Mouse (Mus musculus) heart, postnatal 4 days (tissue): Measurements from ENCODE around the gene Mapre3. TPM values are rescaled to one million over a fixed set of nuclear protein-coding genes. Genes with fewer than 3 reads are reported as not detected.
"Not testable (repeated sequence)": the region's sequence is repeated elsewhere in the genome, so short reads cannot be mapped to it uniquely, and the experiment has no call there.

Source experiments
- DNase-seq: peaks from one replicate; pipeline ENCODE4 v3.0.0; 2021
- total RNA-seq, 2 experiments: library from RNA; stranded (reverse); gene quantifications; 2 replicates each; pipeline ENCODE4 v1.2.3; 2021

The Mapre3 gene
- total RNA-seq, 2 experiments from 2014 or later, result 16.2 to 18.9 TPM

- DNase-seq, result no peak
Measured at GRCm38 (mm10) chr5:30824124-30824988, 9.9 kb downstream of the Mapre3 start.

GRCm38 (mm10) chr5:30825166-30825565 is 10.7 kb downstream of the Mapre3 start:
- no peak for DNase-seq

- DNase-seq, result no peak
Measured at GRCm38 (mm10) chr5:30825821-30826220, 11.4 kb downstream of the Mapre3 start.

GRCm38 (mm10) chr5:30833416-30833815 is 19.0 kb downstream of the Mapre3 start:
- no peak for DNase-seq

- no peak for DNase-seq
Measured at GRCm38 (mm10) chr5:30839731-30840130, 25.3 kb downstream of the Mapre3 start.

DNA sequence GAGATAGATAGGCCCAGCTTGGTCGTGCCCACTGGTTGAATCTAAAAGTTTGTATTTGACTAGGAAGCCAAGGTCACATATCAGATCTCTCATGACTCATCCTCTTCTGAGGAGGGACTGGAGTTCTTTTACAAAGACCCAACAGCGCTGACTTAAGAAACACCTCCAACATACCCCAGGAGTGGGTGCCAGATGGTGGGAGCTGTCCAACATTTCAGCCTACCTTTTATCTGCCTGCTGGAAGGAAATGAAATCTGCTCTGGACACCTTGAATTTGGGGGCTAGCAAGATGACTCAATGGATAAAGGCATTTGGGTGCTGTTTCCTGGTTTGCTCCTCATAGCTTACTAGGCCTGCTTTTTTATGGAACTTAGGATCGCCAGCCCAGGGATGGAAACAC is 27.5 kb downstream of the Mapre3 start:
- DNase-seq, result no peak

DNA sequence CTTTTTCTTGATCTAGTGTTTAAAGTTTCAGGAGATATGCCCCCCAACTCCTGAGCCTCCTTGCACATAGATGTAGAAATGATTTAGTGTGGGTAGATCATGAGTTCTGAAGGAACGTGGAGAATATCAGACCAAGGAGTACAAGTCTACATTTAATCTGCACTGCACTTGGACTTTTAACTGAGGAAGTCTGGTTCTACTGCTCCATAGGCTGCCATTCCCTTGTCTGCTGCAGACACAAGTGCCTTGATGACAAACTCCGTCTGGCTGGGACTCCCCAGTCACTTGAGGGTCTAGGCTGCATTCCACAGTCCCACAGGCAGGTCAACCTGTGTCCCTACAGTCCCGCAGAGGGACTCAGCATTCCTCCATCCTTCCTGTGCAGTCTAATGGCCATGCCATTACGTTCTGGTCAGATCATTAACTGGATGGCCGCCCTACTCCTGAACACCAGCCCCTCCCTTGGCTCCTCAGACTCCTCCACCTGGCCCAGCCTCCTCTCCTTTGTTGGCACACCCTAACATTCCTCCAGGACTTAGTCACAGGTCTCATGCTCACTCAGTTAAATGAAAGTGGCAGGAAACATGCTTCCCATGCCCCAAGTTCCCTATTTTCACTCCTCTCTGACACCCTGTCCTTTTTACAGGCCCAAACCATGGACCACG is 35.6 kb downstream of the Mapre3 start:
- no peak for DNase-seq

GRCm38 (mm10) chr5:30850556-30850925 is 36.1 kb downstream of the Mapre3 start:
- no peak for DNase-seq

DNA sequence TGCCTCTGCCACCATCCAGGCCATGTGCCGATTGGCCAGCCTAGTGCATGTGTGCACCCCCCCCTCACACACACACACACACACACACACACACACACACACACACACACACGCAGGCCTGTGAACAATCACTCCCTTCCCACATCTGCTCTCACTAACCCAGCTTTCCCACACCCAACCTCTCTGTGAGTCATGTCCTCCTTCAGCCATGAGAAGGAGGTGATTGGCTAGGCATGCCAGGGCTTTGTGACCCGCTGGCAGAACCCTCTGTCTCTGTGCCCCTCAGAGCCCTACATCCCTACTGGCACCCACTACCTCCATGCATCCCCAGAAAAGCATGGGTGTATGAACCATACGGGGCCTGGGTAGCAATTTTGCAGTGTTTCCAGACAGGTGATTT is 39.1 kb downstream of the Mapre3 start:
- DNase-seq, result no peak

- DNase-seq, result no peak
Measured at GRCm38 (mm10) chr5:30855674-30856073, 41.2 kb downstream of the Mapre3 start.

DNA sequence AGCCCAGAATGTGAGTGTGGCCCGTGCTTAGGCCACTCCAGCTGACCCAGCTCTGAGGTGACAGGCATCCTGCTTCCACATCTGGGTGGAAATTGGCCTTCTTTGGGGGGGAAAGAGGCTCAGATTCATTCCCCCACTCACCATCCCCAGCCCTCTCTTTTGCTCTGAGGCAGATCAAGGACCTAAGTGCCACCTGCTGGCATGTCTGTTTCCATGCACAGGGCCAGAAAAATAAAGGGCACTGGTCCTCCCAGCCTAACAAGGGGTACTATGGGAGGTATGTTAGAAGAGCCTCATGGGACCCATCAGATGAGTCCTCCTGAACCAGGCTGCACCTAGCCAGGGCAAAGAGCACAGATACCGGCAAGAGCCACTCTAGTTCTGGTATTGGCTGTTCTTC is 41.7 kb downstream of the Mapre3 start:
- DNase-seq, result no peak

- peak; percentile 46 for DNase-seq
Measured at GRCm38 (mm10) chr5:30863852-30864251, 49.4 kb downstream of the Mapre3 start.

- DNase-seq, result no peak
Measured at GRCm38 (mm10) chr5:30864322-30864721, 49.9 kb downstream of the Mapre3 start.

- DNase-seq, result no peak
Measured at GRCm38 (mm10) chr5:30866871-30867270, 52.4 kb downstream of the Mapre3 start.

DNA sequence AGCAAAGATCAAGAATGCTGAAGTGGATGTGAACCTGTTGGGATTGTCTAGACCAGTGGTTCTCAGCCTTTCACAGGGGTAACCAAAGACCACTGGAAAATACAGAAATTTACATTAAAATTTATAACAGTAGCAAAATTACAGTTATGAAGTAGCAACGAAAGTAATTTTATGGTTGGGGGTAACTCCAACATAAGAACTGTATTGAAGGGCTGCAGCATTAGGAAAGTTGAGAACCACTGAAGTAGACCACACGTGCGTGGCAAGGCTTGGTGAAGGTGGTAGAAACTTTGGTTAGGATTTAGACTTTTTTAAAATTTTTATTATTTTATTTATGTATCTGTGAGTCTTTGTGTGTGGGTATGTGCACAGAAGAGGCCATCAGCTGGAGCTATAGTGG is 53.3 kb downstream of the Mapre3 start, which contains the start of gene Tmem214:
TSS of gene Tmem214 (plus strand) at position 301 of the 400 bp plus-strand sequence.
- DNase-seq, result no peak

- no peak for DNase-seq
Measured at GRCm38 (mm10) chr5:30868981-30869380, 54.5 kb downstream of the Mapre3 start.

DNA sequence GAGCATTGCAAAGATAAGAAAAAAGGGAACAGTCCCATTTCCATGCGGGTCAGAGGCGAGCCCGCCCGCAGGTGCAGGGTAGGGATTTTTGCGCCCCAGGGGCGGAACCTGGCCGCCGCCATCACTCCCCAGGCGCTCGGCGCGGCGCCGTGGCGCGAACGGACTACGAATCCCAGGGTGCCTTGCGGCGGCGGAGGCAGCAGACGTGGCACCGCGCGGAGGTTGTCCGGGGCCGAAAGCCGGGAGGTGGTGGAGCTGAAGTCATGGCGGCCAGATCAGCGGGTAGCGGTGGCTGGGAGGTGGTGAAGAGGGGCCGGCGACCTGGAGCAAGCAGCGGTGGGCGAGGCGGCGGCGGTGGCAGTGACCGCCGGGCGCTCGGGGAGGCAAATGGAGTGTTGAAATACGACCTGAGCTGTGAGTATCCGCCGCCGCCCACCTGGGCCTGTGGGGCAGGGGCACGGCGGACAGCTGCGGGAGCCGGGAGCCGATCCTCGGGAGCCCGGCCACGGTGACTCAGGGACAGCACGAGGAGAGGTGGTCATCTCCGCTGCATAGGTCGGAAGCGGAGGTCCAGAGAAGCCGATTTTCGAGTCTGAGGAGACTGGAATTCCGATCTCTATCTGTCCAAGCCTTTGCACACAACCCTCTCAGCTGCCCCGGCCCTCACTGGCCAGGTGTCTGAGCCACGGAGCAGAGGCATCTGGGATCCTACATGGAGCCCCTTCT is 55.1 kb downstream of the Mapre3 start:
- peak; percentile 94 for DNase-seq

GRCm38 (mm10) chr5:30870131-30870406 is 55.6 kb downstream of the Mapre3 start:
- DNase-seq, result no peak

DNA sequence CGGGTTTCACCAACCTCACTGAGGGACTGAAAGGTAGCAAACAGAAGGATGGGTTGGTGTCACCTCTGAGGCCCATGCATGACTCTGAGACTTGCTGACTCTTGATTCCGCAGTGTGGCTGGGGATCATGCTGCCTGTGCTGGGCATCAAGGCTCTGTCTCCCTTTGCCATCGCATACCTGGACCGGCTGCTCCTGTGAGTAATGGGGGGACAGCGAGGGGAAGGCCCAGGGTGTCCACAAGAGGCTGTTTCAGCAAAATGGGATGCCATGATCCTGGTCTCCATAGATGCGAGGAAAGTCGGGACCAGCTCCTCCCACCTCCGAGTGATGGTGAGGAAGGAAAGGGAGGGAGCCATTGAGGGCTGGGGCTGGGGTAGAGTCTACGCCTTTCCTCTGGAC is 58.1 kb downstream of the Mapre3 start:
- DNase-seq, result no peak

DNA sequence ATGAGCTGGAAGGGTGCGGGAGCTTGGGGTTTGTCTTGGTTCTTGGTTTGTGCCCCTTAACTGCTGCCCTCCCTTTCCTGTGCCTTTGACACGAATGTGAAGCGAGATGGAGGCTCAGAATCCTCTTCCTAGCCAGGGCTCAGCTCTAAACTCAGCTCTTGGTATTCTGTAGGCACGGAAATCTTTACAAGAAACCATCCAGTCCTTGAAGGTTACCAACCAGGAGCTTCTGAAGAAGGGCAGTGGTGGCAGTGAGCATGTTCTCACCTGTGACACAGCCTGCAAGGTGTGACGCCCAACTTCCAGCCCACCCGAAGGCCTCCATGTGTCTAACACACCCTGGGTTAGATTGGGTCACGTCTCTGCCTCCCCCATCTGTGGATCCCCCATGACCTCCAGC is 59.9 kb downstream of the Mapre3 start:
- no peak for DNase-seq

- no peak for DNase-seq
Measured at GRCm38 (mm10) chr5:30878616-30879015, 64.2 kb downstream of the Mapre3 start.

- no peak for DNase-seq
Measured at GRCm38 (mm10) chr5:30879347-30879943, 65.0 kb downstream of the Mapre3 start.

GRCm38 (mm10) chr5:30881839-30882238 is 67.4 kb downstream of the Mapre3 start:
- not testable (repeated sequence) for DNase-seq
